Mouse (Mus musculus): ENCODE measurements at regions not wholly inside any gene's neighbourhood (a gene's known extent, or its start where the extent isn't known, plus 50 kb on each side); places are given as distances from the start of the nearest gene placed in this dataset.

DNA sequence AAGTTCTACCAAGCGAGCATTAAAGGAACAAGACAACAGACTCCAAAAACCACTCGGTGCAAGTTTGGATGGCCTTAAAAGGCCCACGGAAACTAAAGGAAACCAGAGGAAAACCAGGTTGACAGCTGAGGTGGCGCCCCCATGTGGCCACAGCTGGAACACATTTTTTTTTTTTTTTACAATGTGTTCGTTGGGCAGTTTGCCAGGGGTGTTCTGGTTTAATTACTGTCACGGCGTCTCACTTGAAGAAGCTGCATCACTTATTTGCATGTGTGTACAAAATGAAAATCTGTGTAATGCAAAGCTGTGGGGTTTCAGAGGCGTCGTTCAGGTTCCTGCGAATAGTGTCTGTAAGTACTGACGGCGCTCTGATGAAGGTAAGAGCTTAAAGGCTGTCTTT, 185.0 kb downstream of the Il20rb start:
- TF ChIP-seq EP300 (IDR thresholded peaks at IDR 0.05) = no peak
- peak; percentile 56 for TF ChIP-seq CTCF (IDR thresholded peaks at IDR 0.05)
- Histone ChIP-seq H3K4me2 (replicated peaks; ENCODE audit: low read depth, low read length) (no peak overlapping the region), H3K9me3 (ENCODE audit: low read length) (no peaks in the 10 kb centered on the region), H3K4me3 (ENCODE audit: low read depth, low read length) (no peak overlapping the region), H3K36me3 (ENCODE audit: insufficient read depth, low read length) (no peaks in the 10 kb centered on the region), H3K27ac (ENCODE audit: low read length) (no peak overlapping the region), H3K4me1 (ENCODE audit: insufficient read depth, low read depth, low read length) (no peaks in the 10 kb centered on the region), H3K9ac (replicated peaks; ENCODE audit: low read depth) (no peak overlapping the region), H3K27me3 (replicated peaks; ENCODE audit: insufficient read depth, low read length) (no peaks in the 10 kb centered on the region)
- ATAC-seq (no peak), DNase-seq (ENCODE audit: low spot score) (no peak)
- 68% methylated on average over 12 of the region's 12 CpGs for WGBS

DNA sequence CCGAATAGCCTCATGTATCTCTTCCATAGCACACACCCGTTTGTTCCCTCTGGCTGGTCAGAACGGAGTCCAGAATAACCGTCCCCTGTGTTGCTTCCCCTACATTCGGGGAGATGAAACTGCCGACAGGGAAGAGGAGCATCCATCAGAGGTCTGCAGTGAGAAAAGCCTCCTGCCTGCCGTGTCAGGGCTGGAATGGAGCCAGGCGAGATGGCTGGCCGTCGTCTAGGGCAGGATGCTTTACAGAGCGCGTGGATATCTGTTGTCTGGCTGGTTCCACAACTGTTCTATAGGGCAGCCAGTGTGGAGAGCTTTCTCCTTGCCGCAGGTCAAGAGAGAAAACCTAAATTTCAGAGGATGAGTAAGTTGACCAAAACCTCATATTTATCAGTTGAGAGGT, 209.2 kb downstream of the Il20rb start:
- H3K4me3 ChIP-seq (ENCODE audit: low read depth, low read length) = no peak overlapping the region
- no peaks in the 10 kb centered on the region for H3K27me3 ChIP-seq (replicated peaks; ENCODE audit: insufficient read depth, low read length)
- no peaks in the 10 kb centered on the region for H3K4me1 ChIP-seq (ENCODE audit: insufficient read depth, low read depth, low read length)
- WGBS = 52% methylated on average over 13 of the region's 13 CpGs
- H3K9ac ChIP-seq (replicated peaks; ENCODE audit: low read depth) = no peak overlapping the region
- H3K36me3 ChIP-seq (ENCODE audit: insufficient read depth, low read length) = no peaks in the 10 kb centered on the region
- H3K9me3 ChIP-seq (ENCODE audit: low read length) = no peaks in the 10 kb centered on the region
- H3K4me2 ChIP-seq (replicated peaks; ENCODE audit: low read depth, low read length) = no peak overlapping the region
- ATAC-seq (no peak), DNase-seq (ENCODE audit: low spot score) (no peak)
- no peak overlapping the region for H3K27ac ChIP-seq (ENCODE audit: low read length)
- TF ChIP-seq EP300 (IDR thresholded peaks at IDR 0.05) (no peak), CTCF (IDR thresholded peaks at IDR 0.05) (no peak)

DNA sequence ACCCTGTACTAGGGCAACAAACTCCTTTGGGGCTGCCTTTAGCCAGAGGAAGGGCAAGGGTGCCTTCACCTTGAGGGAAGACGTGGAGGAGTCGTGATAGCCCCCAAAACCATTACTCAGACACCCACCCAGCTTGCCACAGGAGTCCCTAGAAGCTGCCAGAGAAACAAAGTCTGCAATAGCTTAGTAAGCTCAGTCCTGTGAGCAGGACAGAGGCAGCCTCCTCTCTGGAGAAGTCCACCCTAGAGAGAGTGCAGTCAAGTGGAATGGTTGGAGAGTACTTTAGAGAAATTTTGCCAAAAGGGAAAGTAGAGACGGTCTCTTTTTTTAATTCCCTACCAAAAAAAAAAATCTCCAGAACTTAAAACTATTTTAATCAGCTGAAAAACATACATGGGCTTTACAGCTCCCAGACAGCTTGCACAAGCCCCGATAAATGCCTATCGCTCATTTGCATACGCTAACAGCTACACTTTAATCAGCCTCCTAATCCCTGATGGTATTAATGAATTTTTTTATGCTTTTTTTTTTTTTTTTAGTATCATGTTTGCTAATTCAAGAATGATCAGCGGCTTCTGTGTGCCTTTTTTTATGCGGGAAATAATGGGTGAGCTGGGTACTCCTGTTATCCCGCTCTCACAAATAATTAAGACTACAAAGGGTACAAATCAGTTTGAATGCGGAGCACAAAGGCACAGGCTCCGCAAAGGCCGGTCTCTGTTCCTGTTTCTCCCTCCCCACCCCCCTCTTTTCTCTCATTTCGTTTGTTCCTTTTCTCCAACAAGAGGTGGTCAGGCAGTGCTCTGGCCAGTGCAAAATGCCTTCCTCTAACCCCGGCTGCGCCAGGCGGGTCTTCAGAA, 219.8 kb downstream of the Il20rb start:
- WGBS = 39% methylated on average over 16 of the region's 16 CpGs
- no peak overlapping the region for H3K27ac ChIP-seq (ENCODE audit: low read length)
- no peaks in the 10 kb centered on the region for H3K36me3 ChIP-seq (ENCODE audit: insufficient read depth, low read length)
- no peak overlapping the region for H3K4me2 ChIP-seq (replicated peaks; ENCODE audit: low read depth, low read length)
- no peaks in the 10 kb centered on the region for H3K9me3 ChIP-seq (ENCODE audit: low read length)
- ATAC-seq (no peak), DNase-seq (ENCODE audit: low spot score) (no peak)
- TF ChIP-seq CTCF (IDR thresholded peaks at IDR 0.05) = no peak
- no peak for TF ChIP-seq EP300 (IDR thresholded peaks at IDR 0.05)
- no peaks in the 10 kb centered on the region for H3K4me1 ChIP-seq (ENCODE audit: insufficient read depth, low read depth, low read length)
- H3K27me3 ChIP-seq (replicated peaks; ENCODE audit: insufficient read depth, low read length) = no peaks in the 10 kb centered on the region
- H3K9ac ChIP-seq (replicated peaks; ENCODE audit: low read depth) = no peak overlapping the region
- no peak overlapping the region for H3K4me3 ChIP-seq (ENCODE audit: low read depth, low read length)

DNA sequence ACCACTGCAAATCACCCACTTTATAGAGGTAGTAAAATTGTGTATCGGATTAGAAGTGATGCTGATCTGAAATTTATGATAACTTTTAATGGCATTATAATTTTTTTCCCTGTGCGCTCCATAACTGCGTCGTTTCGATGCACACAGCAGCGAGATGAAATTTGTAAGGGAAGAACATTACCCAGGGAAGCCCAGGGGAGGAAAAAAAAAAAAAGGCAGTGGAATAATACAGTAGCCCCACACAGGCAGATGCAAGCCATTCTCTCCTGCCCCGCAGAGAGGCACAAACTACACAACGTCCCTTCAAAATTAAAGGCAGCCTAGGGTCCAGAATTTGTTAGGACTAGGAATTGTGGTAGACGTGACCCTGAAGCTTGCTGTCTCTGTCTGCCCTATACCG, 234.2 kb downstream of the Il20rb start:
- Histone ChIP-seq H3K9ac (replicated peaks; ENCODE audit: low read depth) (no peak overlapping the region), H3K27me3 (replicated peaks; ENCODE audit: insufficient read depth, low read length) (no peaks in the 10 kb centered on the region), H3K4me3 (ENCODE audit: low read depth, low read length) (no peak overlapping the region), H3K9me3 (ENCODE audit: low read length) (no peaks in the 10 kb centered on the region), H3K4me1 (ENCODE audit: insufficient read depth, low read depth, low read length) (no peaks in the 10 kb centered on the region), H3K36me3 (ENCODE audit: insufficient read depth, low read length) (no peaks in the 10 kb centered on the region), H3K4me2 (replicated peaks; ENCODE audit: low read depth, low read length) (no peak overlapping the region), H3K27ac (ENCODE audit: low read length) (no peak overlapping the region)
- ATAC-seq (no peak), DNase-seq (ENCODE audit: low spot score) (no peak)
- TF ChIP-seq EP300 (IDR thresholded peaks at IDR 0.05) = no peak
- TF ChIP-seq CTCF (IDR thresholded peaks at IDR 0.05) = no peak
- WGBS = 82% methylated on average over 10 of the region's 10 CpGs
